Mouse (Mus musculus): ENCODE measurements around the gene Olfr613.
"Not testable (repeated sequence)": the region's sequence is repeated elsewhere in the genome, so short reads cannot be mapped to it uniquely, and the experiment has no call there.

Olfr613 gene

DNA sequence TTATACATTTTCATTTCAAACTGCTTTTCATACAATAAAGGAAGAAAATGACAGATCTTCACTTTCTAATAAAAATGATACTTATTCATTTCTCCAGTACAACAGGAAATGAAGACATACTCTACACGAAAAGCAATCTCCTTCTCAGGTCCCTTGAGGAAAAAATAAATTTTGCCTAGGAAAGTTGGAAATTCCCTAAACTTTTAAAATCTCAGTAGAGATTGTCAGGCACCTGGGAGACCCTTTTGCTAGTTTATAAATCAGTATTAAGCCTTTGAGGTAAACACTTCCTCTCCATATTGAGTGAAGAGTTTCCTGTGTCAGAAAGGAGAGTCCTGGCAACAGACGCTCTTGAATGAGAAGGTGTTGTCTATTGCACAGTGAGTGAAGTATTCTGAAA, at the start of gene Olfr613:
Gene Olfr613, plus strand, starts transcription at position 301 of the 400 bp plus-strand sequence.
- no peak for DNase-seq (ENCODE audit: low spot score)

DNA sequence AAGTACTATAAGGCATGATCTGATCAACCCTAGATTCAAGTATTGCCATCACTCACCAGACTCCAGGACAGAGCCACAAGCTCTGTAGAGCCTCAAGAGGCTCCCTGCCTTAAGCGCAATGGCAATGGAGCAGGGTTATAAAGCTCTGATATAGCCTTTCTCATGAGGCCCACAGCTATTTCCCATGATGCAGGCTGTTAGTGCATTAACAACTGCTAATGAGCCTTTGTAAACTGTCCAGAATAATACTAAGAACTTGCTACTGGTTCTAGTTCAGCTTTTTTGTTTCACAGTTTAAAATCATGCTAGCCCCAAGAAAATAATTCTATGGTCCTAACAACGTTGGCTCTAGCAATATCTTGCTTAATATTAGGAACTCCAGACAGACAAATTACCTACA, 35.9 kb upstream of the Olfr613 start, which contains the start of gene Olfr610:
Gene Olfr610, minus strand, starts transcription at position 101 of the 400 bp plus-strand sequence.
- DNase-seq (ENCODE audit: low spot score) = no peak

DNA sequence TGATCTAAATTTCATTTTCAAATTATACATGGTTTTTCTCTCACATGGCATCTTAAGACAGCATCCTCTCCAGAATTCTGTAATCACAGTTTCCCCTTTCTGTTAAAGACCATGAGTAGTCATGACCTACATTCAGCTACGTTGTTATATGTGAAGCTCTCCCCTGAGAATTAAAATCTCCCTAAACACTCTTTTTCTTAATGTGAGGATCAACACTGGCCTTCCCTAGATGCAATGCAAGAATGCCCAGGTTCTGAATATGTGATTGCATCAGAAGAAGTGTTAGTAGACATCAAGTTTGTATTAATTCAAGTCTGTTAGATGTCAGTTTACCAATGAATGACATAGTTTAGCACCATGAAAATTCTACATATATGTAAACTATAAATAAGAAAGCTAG, 27.1 kb upstream of the Olfr613 start, which contains the start of gene Olfr611:
Gene Olfr611, minus strand, starts transcription at position 101 of the 400 bp plus-strand sequence.
- DNase-seq (ENCODE audit: low spot score) = not testable (repeated sequence)

DNA sequence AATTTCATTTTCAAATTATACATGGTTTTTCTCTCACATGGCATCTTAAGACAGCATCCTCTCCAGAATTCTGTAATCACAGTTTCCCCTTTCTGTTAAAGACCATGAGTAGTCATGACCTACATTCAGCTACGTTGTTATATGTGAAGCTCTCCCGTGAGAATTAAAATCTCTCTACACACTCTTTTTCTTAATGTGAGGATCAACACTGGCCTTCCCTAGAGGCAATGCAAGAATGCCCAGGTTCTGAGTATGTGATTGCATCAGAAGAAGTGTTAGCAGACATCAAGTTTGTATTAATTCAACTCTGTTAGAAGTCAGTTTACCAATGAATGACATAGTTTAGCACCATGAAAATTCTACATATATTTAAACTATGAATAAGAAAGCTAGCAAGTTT, 5.3 kb upstream of the Olfr613 start, which contains the start of gene Olfr612:
Gene Olfr612, minus strand, starts transcription at position 101 of the 400 bp plus-strand sequence.
- DNase-seq (ENCODE audit: low spot score) = not testable (repeated sequence)

DNA sequence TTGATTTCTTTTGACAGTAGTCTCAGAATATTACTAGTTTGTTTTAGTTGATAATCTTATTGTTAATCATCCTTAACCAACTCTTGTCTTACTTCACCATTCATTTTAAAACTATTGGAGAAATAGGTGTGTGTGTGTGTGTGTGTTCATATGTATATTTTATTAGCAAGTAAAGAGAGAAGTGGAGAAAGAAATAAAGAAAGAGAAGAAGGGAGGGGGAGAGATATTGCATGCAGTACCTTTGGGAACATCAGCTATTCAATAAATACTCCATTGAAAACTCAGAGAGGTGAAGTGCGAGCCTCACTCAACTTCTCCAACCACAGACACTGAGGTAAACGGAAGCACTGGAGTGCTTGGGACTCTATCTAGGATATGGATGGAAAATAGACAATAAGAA, 7.9 kb downstream of the Olfr613 start, which contains the start of gene Olfr615:
Gene Olfr615, plus strand, starts transcription at position 301 of the 400 bp plus-strand sequence.
- DNase-seq (ENCODE audit: low spot score) = no peak

DNA sequence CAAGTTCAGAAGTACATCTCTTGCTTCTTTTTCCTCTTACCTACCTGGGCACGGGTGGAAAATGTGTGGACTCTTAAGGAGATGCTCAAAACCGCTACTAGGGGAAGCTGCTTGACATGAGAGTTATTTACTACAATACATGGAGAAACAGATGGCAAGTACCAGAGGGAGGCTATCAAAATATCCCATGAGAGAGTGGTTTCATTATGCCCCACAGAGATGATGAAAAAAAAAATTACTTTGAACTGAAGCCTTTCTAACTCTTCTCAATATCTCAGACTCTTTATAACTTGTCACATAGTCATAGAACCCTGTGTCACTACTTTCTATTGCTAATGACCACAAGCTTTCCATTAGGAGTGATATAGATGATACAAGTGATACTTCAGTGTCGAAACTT, 21.2 kb downstream of the Olfr613 start, which contains the start of gene Olfr616:
Gene Olfr616, minus strand, starts transcription at position 101 of the 400 bp plus-strand sequence.
- no peak for DNase-seq (ENCODE audit: low spot score)

DNA sequence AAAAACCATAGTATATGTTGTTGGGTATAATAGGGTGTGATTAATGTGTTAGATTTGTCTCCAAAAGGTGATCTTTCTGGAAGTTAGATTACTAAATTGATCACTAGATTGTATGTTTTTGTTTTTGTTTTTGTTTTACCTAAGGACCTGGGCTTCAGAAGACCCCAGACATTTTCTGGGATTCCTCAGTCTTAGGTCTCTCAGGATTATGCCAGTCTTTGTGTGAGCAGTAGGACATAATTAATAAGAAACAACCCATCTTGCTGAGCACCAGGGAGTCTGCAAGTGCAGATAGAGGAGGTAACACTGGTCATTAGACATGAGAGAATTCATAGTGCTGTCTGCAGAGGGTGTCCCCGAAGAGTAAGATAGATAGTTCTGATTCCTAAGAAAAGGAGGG, 24.9 kb downstream of the Olfr613 start, which contains the start of gene Olfr617:
Gene Olfr617, plus strand, starts transcription at position 301 of the 400 bp plus-strand sequence.
- no peak for DNase-seq (ENCODE audit: low spot score)

DNA sequence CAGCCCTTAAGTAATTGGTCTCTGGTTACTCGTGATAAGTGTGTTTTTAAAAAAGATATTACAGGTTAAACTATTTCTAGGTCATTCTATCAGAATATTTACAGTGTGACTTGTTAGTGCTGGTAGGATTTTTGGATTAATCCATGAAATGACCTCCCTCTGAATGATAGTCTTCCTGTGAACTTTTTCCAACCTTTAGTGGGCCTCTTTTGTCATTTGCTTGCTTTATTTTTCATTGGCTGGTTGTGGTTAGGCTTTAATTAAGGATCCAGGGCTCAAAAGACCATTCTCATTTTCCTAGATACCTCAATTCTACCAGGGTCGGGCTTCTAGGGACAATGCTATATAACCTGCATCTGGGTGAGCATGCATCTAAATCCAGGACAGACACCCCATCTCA, 41.9 kb downstream of the Olfr613 start, which contains the start of gene Olfr618:
Gene Olfr618, plus strand, starts transcription at position 301 of the 400 bp plus-strand sequence.
- DNase-seq (ENCODE audit: low spot score) = no peak

DNA sequence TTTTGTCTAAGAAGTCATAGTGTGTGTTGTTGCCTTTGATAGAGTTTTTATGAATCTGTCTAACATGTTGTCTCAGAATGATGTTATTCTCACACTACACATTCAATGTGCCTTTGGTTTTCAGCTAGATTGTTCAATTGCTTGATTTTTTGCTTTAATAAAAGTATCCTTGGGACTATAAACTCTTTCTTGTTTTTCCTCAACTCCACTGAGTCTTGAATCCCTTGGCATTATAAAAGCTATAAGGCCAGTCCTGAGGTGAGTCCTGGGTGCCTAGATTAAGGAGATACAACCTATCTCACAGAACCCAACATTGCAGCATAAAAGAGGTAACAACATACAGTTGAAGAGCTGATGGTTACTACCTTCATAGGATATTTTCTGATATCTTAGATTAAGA, 52.4 kb downstream of the Olfr613 start, which contains the start of gene Olfr619:
Gene Olfr619, plus strand, starts transcription at position 301 of the 400 bp plus-strand sequence.
- DNase-seq (ENCODE audit: low spot score) = no peak
